Mouse (Mus musculus): ENCODE results near the gene 3110082I17Rik.

3110082I17Rik gene

DNA sequence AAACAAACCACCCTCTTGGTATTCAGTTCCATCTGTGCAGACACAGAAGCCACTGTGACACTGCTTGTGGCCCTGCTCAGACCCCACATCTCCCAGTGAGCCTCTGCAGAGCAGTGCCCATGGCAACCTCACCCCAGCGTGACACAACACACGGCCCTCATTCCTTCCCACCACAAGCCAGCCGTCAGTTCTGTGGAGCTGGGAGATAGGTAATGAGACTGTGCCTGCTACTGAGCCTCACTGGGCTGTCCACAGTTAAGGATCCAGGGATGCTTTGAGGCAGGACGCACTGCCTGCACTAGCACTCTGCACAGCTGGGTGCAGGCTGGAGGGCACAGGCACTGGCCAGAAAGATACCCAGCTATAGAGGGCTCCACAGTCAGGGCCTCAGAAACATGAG, 10.4 kb downstream of the 3110082I17Rik start:
- no peak for DNase-seq

DNA sequence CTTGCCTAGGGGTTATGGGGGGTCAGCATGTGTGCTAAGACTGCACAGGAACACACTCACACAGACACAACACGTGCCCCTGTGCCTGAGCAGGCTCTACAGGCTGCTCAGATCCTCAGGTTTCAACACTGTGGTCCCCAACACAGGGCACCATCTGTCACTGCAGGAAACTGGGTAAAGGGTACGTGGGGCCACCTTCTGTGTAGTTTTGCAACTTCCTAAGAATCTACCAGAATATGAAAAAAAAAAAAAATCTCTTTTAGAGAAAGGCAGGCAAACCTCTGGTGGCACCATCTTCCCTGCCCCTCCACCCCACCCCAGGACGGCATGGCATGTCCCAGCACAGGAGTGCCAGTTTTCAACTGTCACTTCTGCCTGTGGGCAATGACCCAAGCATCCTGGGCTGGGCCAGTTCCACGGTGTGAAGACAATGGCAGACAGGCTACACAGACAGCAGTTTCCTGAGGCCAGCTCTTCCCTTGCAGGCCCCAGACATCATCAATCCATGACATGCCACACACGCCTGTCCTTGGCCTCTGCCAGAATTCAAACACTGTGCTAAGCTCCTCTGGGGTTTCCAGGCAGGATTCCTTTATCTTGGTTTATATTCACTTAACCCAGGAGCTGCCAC, 11.1 kb downstream of the 3110082I17Rik start:
- peak; percentile 24 for DNase-seq

DNA sequence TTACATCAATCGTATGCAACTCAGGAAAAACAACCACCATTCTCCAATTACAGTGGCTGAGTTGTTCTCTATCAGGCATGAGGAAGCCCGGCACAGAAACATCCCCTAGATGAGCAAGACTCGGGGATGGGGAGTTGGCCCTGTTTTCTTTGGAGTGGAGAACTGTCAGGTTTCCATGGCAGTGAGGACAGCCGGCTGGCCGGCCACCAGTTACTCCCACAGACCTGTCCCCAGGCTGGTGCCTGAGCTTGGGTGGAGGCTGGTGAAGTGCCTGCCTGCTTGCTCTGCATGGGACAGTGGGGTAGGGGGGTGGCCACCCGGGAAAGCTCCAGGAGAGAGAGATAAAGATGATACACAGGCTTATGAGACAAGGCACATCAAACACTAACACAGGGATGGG, 12.3 kb downstream of the 3110082I17Rik start:
- DNase-seq, result no peak

DNA sequence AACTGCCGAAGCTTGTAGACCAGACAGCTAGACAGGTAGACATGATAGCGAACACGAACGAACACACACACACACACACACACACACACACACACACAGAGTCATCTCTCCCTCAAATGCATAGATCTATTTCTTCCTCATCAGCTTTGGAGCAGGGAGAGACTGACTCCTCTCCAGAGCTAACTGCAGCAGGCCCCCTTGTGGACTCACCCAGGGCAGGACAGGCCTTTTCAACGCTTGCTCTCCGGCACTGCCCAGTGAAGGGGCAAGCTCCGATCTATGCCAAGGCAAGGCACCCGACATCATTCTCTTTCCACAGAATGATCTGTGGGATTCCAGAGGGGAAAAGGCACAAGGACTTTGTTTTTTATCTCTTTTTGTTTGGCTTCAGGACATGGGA, 15.1 kb downstream of the 3110082I17Rik start:
- DNase-seq, result no peak

DNA sequence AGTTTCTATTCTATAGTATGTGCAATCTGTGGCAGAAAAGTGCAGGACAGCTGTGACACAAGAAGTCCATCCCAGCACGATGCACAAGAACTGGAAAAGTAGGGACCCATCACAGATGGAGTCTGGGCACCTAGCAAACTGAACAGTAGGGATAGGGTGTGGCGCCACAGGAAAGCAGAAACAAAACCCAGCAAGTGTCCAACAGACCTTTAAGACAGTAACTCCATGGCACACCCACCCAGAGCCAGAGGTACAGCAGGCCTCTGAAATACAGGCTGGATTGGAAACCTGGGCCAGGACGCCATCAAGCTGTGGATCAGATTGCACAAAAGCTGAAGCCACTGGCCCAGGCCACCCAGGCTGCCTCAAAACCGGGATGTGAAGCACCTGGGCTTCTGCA, 17.4 kb downstream of the 3110082I17Rik start:
- DNase-seq, result no peak

DNA sequence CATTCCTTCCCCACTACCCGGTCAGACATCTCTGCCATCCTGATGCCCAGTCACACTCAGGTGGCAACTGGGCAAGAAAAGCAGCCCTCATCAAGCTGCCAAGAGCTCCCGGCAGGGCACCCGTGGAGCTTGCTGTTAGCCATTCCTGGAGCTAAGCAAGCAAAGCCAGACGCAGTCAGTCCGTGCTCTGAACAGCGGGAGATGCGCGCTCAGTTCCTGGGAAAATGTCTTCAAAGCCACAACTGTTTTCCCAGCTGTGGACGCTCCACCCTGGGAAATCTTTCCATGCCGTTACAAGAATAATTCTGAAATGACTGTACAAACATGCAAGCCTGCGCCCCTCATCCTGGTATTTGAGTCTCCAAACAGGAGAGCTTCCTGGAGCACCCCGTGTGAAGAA, 17.9 kb downstream of the 3110082I17Rik start:
- DNase-seq, result no peak

DNA sequence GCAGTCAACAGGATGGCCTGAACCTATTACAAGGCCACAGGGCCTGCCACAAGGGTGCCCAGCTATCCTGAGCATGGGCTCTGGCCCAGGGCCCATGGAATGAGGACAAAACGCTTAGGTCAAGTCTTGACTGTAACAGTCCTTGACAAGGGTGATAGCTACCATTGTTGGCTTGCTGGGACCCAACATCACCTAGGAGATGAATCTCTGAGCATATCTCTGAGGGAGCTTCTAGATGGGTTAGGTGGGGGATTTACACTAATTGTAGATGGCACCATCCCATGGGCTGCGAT, 18.7 kb downstream of the 3110082I17Rik start:
- no peak for DNase-seq

DNA sequence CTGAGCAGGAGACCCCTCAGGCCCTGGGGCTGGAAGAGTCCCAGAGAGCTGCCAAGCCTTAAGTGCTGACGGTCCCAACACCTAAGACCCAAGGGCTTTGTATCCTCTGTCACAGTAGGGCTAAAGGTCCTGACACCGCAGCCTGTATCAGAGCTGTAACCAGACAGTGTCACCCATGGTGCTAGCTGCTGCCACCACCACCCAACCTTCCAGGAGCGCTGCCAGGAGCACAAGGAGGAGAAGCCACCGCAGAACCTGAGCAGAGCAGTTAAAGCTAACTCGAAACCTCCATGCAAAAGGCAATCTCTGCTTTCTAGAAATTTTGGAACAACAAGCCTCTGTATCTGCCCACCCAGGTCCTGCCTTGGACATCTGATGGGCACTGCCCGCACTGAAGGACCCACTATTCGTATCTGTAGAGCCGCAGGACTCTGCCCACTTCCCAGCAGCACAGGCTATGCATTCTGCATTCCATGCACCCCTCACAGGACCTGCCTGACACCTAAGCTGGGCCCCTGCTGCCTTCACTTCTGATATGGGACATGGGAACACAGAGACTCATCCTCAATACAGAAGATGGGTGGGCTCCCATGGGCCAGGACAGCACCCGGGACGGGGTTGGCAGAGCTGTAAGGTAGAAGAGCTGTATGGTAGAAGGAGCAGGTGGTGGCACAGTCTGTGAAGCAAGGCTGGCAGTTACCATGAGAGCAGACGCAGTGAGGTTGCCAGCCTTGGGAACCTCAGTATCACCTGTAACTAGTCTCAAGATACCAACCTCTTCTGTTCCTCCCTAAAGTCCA, 19.2 kb downstream of the 3110082I17Rik start:
- DNase-seq, result no peak

DNA sequence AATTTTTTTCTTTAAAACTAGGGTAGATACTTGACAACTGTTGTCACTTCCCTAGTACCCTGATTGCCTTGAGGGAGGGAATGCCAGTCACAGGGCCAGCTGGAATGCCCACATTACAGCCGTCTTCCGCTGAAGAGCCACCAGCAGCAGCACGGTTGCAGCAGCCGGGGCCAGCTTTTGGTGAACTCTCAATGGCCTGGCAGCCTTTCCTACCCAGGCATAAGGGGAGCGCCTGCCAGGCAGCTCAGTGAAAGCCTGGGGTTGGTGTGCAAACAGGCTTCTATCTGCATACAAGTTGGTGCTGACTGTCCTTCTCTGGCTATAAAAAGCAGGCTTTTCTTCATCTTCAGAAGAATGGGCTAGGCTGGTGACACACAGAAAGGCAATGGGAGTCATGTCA, 19.9 kb downstream of the 3110082I17Rik start:
- no peak for DNase-seq

DNA sequence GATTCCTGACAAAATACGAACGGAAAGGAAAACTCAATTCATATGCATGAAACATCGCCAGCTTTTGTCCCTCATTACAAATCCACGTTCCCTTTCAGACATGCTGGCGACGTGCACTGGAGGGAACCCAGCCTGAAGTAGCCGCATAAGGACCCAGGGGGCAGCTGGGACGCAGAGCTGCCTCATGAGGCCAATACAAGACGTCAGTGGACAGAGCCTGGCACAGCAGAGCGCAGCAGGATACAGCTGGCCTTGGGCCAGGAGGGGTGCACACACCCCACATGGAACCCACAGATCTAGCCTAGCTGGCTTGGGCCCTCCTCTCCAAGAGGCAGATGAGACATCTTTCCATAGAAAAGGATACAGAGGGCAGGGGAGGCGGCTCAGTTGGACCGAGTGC, 21.9 kb downstream of the 3110082I17Rik start:
- no peak for DNase-seq

DNA sequence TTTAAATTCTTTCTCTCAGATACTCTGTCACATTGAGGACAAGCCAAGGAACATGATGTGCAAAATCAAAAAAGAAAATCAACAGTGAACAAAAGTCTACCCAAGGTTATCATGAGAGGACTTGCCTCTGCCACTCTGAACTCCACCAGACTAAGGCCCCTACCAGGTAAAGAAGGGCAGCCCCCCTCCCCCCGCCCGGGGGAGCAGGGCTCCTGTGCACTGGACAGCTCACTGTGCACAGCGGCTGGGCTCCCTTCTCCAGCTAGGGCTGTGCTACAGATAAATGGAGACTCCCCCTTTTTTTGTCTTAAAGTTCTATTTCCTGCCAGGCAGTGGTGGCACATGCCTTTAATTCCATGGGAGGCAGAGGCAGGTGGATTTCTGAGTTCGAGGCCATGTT, 22.6 kb downstream of the 3110082I17Rik start:
- no peak for DNase-seq

DNA sequence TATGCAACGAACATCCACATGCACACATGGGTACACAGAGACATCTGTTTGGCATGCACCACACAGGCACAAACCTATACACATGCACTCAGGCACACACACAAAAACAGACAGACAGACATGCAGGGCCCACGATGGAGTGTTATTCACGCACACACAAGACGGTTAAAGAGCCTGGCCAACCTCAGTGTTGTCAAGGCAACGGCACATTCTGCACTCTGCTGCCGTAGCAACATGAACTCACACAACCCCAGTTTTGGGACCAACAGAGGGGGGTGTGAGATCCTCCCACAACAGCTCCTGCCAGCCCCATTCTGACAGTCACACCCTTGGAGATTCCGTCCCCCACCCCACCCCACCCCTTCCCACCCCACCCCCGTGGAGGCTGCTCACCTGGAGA, 25.4 kb downstream of the 3110082I17Rik start:
- no peak for DNase-seq

DNA sequence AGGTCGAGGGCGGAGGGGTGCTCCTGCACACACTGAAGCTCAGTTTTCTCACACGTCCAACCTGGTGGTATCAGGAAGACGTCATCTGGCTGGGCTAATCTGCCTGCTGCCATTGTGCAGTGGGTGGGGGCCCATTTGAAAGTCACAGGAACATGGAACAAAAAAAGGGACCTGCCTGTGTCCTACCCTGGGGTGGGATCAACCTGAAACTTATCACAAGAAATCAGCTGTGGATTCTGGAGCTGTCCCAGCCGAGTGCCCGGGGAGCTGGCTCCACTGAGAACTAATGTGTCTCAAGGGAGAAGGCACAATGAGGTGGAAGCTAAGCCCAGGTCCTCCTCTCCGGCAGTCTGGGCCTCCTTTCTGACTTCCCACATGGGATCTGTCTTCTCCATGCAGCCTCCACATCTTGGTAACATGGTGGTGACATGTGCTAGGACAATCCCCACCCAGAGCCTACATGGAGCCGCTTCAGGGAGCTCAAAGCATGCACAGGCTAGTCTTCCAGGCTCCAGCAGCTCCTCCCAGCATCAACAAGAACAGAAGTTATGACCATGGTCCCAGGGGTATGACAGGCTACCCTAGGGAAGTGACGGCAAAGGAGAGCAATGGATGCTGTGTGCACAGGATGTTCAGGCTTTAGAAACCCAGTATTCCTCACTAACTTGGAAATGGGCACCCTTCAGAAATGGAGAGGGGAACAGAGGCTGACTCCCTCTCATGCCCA, 26.3 kb downstream of the 3110082I17Rik start:
- no peak for DNase-seq

DNA sequence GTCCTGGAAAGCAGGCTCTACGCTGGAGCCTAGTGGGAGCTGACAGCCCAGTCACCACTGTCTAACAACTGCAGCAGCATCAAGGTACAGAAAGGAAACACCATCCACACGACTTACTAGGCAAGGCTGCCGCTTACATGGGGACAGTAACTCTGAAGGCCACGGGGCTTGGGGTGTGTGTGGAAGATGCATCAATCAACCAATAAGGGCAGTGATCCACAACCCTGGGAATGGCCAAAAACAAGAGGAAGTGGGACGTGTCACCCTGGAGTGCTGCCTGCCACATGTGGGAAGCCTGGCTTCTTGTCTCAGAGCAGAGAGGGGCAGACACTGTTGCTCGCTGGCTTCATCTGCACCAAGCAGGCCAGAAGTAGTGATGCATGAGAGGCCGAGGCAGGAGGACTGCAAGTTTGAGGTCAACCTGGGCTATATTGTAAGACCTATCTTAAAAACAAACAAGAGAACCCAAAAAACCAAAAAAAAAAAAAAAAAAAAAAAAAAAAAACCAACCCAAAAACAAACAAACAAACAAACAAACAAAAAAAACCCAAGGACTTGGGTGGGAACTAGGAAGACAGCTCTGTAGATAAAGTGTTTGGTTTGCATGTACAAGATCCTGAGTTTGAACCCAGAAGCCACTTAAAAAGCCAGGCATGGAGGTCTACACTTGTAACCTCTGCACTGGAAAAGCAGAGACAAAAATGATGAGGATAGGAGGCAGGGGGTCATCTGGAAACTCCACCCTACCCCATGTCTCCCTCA, 27.4 kb downstream of the 3110082I17Rik start:
- no peak for DNase-seq

DNA sequence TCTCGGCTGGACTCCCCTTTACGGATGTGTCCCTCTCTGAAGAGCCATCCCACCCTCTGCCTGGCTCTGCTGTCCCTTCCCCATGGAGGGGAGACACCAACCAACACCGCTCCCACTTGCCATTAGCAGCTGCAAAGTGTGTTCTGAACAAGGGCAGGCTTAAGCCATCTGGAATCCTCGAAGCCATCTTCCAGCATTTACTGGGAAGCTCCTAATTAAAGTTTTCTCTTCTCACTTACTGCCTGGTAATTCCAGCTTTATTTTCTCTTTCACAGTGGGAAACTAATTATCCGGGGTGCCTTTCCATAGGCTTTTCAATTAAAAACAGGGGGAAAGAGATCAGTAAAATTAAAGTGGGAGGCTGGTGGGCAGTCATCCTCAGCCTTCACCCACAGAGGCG, 28.0 kb downstream of the 3110082I17Rik start:
- no peak for DNase-seq

DNA sequence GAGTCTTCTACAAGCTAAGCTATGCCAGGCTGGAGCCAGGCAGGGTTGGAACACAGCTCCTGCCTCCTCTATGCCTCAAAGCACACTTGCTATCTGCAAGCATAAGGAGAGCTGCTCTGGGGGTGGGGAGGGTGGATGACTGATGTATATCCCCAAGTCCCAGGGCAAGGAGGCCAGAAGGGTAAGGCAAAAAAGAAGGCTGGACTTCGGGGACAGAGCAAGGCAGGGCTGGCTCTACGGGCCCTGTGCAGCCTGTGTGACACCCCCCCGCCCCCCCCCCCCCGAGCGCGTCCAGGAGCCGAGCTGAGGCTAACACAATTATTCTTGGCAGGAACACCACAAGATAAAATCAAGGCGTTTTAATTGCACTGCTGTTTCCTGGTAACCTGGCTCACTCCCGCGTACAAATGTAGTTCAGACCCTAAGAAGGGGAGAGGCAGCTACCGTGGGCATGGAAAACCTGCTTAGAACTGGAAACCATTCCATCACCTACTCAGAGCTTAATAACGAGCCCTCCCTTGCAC, 30.4 kb downstream of the 3110082I17Rik start:
- DNase-seq, result peak; percentile 62

DNA sequence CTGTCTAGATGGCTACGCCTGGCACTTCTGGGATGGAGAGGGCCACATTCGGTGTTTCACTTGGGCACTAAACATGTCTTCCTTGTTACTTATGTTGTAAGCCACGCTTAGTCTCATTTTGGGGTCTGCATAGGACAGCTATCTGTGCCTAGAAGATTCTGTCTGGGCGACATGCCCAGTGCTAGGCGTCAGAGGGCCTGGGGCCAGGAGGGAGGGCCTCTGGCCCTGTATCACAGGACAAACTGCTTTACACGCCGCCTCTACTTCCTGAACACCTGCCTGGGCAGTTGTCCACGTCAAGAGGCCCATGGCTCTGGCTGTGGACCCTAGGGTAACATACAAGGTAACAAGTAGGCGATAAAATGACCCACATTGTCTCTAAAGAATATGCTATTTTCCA, 32.3 kb downstream of the 3110082I17Rik start:
- no peak for DNase-seq

DNA sequence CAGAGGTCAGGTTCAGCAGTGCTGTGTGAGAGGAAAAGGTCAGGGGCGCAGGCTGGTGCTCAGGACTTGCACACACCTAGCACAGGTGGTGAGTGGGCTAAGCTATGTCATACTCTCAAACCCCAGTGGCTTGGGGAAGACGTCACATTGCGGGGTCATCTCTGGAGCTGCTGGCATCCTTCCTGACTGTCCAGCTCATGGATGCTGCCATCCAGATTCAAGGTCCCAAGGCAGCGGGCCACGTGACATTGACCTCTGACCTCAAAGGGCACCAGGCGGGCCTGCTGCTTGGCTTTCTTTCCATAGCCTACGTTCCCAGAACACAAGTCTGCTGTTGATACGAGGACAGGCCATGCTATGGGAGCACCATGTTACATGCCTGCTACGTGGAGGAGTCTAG, 33.3 kb downstream of the 3110082I17Rik start:
- no peak for DNase-seq

DNA sequence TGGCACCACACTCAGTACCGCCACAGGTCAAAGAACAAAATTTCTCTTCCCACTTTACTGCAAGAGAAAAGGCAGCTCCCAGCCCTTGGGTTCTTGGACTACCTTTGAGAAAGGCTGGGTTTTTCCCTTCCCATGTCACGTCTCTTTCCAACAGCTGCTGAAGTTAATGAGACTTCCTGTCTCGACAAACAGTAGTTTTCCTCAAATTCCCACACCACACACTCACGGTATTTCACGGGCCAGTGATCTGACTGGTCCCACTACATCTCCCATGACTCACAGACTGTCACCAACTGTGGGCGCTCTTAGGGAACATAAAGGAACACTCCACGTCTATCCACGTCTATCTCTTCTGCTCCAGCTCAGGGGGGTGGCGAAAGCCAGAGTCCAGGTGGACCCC, 35.1 kb downstream of the 3110082I17Rik start:
- DNase-seq, result no peak

DNA sequence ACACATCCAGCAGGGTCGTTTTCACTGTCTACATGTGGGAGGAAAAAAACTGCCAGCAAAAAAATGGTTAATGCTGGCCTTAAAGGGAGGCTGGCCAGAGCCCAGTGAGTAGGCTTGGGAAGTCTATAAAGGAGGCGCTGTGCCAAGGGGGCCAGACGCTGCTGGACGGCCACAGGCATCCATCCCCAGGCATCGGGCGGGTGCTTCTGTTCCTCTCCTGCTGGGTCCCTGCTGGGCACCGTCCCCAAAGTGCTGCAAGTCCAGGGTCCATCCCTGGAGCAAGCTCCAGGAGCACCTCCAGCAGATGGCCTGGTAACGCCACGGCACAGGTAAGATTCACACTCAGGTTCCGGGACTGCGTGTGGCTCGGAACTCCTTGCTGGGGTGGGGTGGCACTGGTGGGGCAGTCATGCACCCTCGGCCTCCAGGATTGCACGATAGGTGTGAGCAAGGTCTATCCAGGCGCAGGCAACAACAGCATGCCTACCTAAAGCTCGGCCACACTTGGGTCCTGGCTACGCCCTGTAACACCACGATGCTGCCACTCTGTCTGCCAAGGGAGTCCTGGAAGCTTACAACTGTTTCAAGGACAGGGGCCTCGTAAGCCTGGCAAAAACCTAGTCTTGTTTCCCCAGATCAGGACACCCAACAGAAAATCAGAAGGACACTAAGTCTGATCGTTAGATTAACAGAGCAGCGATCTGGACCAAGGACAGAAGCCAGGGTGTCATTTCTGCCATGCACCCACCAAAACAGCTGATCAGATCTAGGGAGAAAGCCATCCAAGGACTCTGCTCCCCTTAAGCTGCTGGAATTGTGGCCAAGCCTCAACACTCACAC, 37.1 kb downstream of the 3110082I17Rik start, which contains the start of gene Gper1:
TSS of gene Gper1 (plus strand) at position 126 of the 840 bp plus-strand sequence.
- DNase-seq, result no peak

DNA sequence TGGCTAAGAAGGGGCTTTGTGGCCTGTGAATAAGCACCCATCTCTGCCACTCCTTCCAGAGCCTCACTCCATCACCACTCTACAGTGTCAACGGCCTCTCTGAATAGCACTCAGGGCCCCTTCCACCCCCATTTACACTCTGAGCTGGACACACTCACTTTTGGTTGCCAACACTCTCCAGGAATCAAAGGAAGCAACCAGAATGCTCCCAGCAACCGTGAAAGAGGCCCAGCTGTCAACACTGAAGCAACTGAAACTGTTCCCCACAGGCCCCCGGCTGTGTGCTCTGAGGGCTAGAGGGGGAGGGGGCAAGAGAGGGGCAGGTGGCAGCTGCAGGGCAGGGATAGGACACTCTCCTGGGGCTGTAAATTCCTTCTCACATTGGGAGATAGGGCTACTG, 41.7 kb downstream of the 3110082I17Rik start:
- DNase-seq, result no peak

DNA sequence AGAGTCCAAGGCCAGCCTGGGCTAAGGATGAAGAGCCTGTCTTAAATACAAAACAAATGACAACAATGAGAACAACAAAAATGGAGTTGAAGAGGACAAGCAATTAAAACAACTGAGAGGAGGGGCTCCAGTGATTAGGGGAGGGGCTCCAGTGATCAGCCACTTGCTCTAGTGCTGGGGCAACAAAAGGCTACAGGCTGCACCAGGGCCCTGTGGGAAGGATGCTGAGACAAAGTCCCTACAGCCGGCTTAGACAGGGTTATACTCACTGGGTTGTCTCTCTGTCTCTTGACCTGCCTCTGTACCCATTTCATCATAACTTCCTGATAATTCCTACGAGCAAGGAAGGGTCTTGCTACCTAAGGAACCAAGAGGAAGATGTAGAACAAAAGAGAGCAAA, 42.2 kb downstream of the 3110082I17Rik start:
- no peak for DNase-seq
